Mouse (Mus musculus): Measurements from ENCODE around the gene Pdia5. TPM values are rescaled to one million over a fixed set of nuclear protein-coding genes. Genes with fewer than 3 reads are reported as not detected.

The Pdia5 gene
- polyA plus RNA-seq (2012; rRNA removed) = 10.5 and 11.3 TPM in 2 replicates

DNA sequence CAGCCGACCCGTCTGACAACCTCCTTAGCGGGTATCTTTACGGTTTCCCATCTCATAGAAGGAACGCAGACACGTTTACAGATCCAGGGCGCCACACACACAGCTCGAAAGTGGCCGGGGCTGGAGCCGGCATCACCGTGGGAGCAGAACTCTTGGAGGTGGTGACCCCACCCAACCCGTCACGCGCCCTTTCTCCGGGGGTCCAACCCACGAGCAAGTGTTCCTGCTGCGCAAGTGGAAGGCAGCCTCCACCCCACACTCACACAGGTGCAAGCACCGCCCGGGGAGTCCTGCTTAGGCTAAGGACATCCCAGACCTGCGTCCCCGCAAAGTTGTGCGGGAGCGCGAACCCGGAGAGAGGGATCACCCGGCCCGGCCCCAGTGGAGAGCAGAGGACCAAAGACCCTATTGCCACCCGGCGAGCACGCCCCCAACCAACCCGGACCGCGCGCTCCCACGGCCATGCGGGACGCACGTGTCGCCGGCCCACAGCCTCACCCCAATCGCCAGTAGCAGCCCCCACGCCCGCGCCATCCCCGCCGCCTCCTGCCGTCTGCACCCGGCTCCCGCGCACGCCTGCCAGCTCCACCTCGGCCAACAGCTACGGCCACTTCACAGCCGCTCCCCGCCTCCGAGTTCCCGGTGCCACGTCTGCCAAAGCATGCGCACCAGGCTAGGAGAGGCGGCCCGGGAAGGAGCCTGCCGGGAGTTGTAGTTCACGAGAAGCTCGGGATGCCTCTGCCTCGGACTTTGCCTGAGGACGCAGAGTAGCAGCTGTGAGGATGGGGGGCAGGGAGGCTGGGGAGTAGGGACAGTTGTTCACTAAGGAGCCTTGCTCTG lies at the start of gene Pdia5:
TSS of gene Pdia5 (minus strand) at position 643 of the 840 bp plus-strand sequence.
- TF ChIP-seq POLR2A (IDR thresholded peaks at IDR 0.05; ENCODE audit: borderline replicate concordance, extremely low read depth, low read depth, low read length) (no peak), CTCF (IDR thresholded peaks at IDR 0.05; ENCODE audit: insufficient read depth, low read length) (no peak)
- DNase-seq = peak; percentile 83
- Histone ChIP-seq H3K4me1 (ENCODE audit: control insufficient read depth, insufficient read depth, low read length) (no peaks in the 10 kb centered on the region; the same call in 1 of the 2 replicates), H3K4me3 (replicated peaks; ENCODE audit: extremely low read depth, low read depth, low read length) (peak within 1 kb of the TSS; percentile 66)
- under 1% methylated on average over 66 of the region's 66 CpGs for WGBS

DNA sequence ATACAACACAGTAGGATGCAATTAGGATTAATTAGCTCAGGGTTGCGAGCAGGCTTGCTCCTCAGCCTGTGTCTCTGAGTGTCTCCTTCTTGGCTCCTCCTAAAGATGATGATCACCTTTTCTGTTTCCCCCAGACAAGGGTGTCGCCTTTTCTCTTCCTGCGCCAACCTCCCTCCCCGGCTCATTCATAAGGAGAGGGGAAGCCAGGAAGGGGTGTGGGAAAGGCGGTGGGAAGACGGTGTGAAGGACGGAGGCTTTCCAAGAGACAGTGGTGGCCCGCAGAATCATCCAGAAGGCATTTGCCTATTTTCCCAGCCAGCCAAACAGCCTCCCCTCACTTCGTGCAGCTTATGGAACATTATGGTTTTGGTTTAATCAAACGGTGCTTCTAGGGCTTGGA lies 48.4 kb upstream of the Pdia5 start:
- TF ChIP-seq POLR2A (IDR thresholded peaks at IDR 0.05; ENCODE audit: borderline replicate concordance, extremely low read depth, low read depth, low read length) = no peak
- TF ChIP-seq CTCF (IDR thresholded peaks at IDR 0.05; ENCODE audit: insufficient read depth, low read length) = no peak
- 32% methylated on average over 10 of the region's 10 CpGs for WGBS
- no peak for DNase-seq
- Histone ChIP-seq H3K4me1 (ENCODE audit: control insufficient read depth, insufficient read depth, low read length) (peaks cover 4% of the 10 kb centered on the region; the same call in 1 of the 2 replicates), H3K4me3 (replicated peaks; ENCODE audit: extremely low read depth, low read depth, low read length) (no peak overlapping the region)

DNA sequence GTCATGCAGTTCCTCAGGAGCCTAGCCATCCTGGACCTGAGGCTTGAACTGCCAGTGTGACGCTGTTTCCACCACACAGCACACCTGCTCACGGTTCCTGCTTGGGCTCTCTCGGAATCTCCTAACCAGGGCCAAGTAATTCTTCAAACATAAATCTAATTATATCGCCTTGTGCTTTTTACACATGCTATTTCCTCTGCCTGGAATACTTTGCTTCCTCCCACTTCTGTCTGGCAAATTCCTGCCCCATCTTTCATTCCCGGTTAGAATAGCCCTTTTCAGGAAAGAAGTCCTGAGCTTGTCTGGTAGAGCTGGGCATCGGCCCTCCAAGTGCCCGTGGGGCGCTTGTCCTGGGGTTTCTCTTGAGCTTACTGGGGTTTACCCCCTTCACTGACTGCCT lies 47.0 kb upstream of the Pdia5 start:
- H3K4me3 ChIP-seq (replicated peaks; ENCODE audit: extremely low read depth, low read depth, low read length) = no peak overlapping the region
- no peak for TF ChIP-seq POLR2A (IDR thresholded peaks at IDR 0.05; ENCODE audit: borderline replicate concordance, extremely low read depth, low read depth, low read length)
- TF ChIP-seq CTCF (IDR thresholded peaks at IDR 0.05; ENCODE audit: insufficient read depth, low read length) = no peak
- no peak for DNase-seq
- peaks cover 4% of the 10 kb centered on the region; the same call in 1 of the 2 replicates for H3K4me1 ChIP-seq (ENCODE audit: control insufficient read depth, insufficient read depth, low read length)
- WGBS = 55% methylated on average over 8 of the region's 8 CpGs

DNA sequence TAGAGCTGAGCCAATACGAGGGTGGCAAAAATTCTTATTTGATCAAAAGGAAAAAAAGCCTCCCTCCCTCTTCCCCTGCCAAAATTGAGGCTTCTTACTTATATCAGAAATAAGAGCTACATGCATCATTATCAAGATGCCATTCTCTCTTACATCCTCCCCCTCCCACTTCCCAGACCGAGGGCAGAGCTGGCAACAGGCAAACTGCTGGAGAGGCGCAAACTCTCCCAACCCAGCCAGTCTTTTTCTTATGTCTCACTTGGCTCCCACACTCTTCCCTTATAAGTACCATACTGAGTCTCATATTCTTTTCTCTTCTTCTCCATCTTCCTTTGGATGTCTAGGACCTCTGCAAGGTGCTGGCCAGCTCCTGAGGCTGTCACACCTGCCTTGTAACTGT lies 44.0 kb upstream of the Pdia5 start:
- DNase-seq = no peak
- 63% methylated on average over 3 of the region's 3 CpGs for WGBS
- H3K4me3 ChIP-seq (replicated peaks; ENCODE audit: extremely low read depth, low read depth, low read length) = no peak overlapping the region
- TF ChIP-seq CTCF (IDR thresholded peaks at IDR 0.05; ENCODE audit: insufficient read depth, low read length) = no peak
- TF ChIP-seq POLR2A (IDR thresholded peaks at IDR 0.05; ENCODE audit: borderline replicate concordance, extremely low read depth, low read depth, low read length) = no peak
- H3K4me1 ChIP-seq (ENCODE audit: control insufficient read depth, insufficient read depth, low read length) = peaks cover 4% of the 10 kb centered on the region; the same call in 1 of the 2 replicates

DNA sequence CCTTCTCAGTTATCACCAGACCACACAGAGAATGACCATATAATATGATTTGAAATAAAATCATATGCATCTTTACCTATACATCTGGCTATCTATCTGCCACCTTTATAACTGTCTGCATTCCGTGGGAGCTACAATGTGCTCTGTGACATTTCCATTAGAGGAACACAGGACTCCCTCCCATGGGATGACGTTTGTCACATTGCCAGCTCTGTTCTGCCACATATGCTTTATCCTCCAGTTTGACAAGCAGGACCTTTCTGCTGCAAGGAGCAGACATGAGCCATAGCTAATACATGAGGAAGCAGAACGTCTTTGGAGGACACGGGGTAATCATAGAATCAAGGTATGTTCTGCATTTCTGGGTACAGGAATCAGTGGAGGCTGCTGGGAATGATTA lies 33.5 kb upstream of the Pdia5 start:
- Histone ChIP-seq H3K4me1 (ENCODE audit: control insufficient read depth, insufficient read depth, low read length) (no peaks in the 10 kb centered on the region), H3K4me3 (replicated peaks; ENCODE audit: extremely low read depth, low read depth, low read length) (no peak overlapping the region)
- TF ChIP-seq POLR2A (IDR thresholded peaks at IDR 0.05; ENCODE audit: borderline replicate concordance, extremely low read depth, low read depth, low read length) (no peak), CTCF (IDR thresholded peaks at IDR 0.05; ENCODE audit: insufficient read depth, low read length) (no peak)
- 77% methylated on average over 4 of the region's 4 CpGs for WGBS
- no peak for DNase-seq

GRCm38 (mm10) chr16:35519245-35519644 lies 28.6 kb upstream of the Pdia5 start:
- no peak for DNase-seq
- WGBS = 68% methylated on average over 7 of the region's 7 CpGs
- TF ChIP-seq POLR2A (IDR thresholded peaks at IDR 0.05; ENCODE audit: borderline replicate concordance, extremely low read depth, low read depth, low read length) = no peak
- no peak for TF ChIP-seq CTCF (IDR thresholded peaks at IDR 0.05; ENCODE audit: insufficient read depth, low read length)
- Histone ChIP-seq H3K4me3 (replicated peaks; ENCODE audit: extremely low read depth, low read depth, low read length) (no peak overlapping the region), H3K4me1 (ENCODE audit: control insufficient read depth, insufficient read depth, low read length) (no peaks in the 10 kb centered on the region)

- Histone ChIP-seq H3K4me1 (ENCODE audit: control insufficient read depth, insufficient read depth, low read length) (no peaks in the 10 kb centered on the region), H3K4me3 (replicated peaks; ENCODE audit: extremely low read depth, low read depth, low read length) (no peak overlapping the region)
- DNase-seq = peak; percentile 7
- TF ChIP-seq POLR2A (IDR thresholded peaks at IDR 0.05; ENCODE audit: borderline replicate concordance, extremely low read depth, low read depth, low read length) = no peak
- no peak for TF ChIP-seq CTCF (IDR thresholded peaks at IDR 0.05; ENCODE audit: insufficient read depth, low read length)
- 44% methylated on average over 23 of the region's 23 CpGs for WGBS
Observed at GRCm38 (mm10) chr16:35517976-35518951, 27.6 kb upstream of the Pdia5 start.

- WGBS = 61% methylated on average over 21 of the region's 21 CpGs
- no peak for DNase-seq
- Histone ChIP-seq H3K4me1 (ENCODE audit: control insufficient read depth, insufficient read depth, low read length) (no peaks in the 10 kb centered on the region), H3K4me3 (replicated peaks; ENCODE audit: extremely low read depth, low read depth, low read length) (no peak overlapping the region)
- TF ChIP-seq CTCF (IDR thresholded peaks at IDR 0.05; ENCODE audit: insufficient read depth, low read length) (no peak), POLR2A (IDR thresholded peaks at IDR 0.05; ENCODE audit: borderline replicate concordance, extremely low read depth, low read depth, low read length) (no peak)
Observed at GRCm38 (mm10) chr16:35515977-35516612, 25.4 kb upstream of the Pdia5 start.
